Mouse (Mus musculus) MEL (cell line): ENCODE measurements at regions not wholly inside any gene's neighbourhood (a gene's known extent, or its start where the extent isn't known, plus 50 kb on each side); places are given as distances from the start of the nearest gene placed in this dataset.

ENCODE experiments used
- DNase-seq: peaks from one replicate; pipeline ENCODE4 v3.0.0; 2011; ENCODE audit warnings: low read depth, low spot score
- H3K27ac ChIP-seq: 2 replicates; pipeline ENCODE4 v1.5.1; 2012; ENCODE audit warnings: low read depth, mild to moderate bottlenecking, control low read depth, low read length, moderate library complexity; ENCODE audit not compliant: control insufficient read depth
- H3K27me3 ChIP-seq, 2 experiments: fragments of 150-350 bp in 1 of 2; sonication (generic) in 1 of 2; 2 replicates each; pipeline ENCODE4 v1.6.1; 2012; ENCODE audit warnings: low read length in 2 of 2, mild to moderate bottlenecking in 2 of 2, improper control_type of control experiment in 1 of 2, moderate library complexity in 1 of 2; ENCODE audit not compliant: insufficient read depth in 2 of 2, control insufficient read depth in 1 of 2
- H3K36me3 ChIP-seq, 2 experiments: 2 replicates each; pipeline ENCODE4 v1.6.1; 2012 to 2014; ENCODE audit warnings: low read length in 2 of 2, improper control_type of control experiment in 1 of 2, inconsistent platforms in 1 of 2, mild to moderate bottlenecking in 1 of 2; ENCODE audit not compliant: insufficient read depth in 2 of 2, control insufficient read depth in 1 of 2
- H3K4me1 ChIP-seq, 2 experiments: fragments of 150-350 bp in 1 of 2; sonication (generic) in 1 of 2; 2 replicates each; pipeline ENCODE4 v1.6.1; 2012; ENCODE audit warnings: low read length in 2 of 2, improper control_type of control experiment in 1 of 2, mild to moderate bottlenecking in 1 of 2; ENCODE audit not compliant: insufficient read depth in 2 of 2, control insufficient read depth in 1 of 2
- H3K4me3 ChIP-seq, 2 experiments: fragments of 150-350 bp in 1 of 2; sonication (generic) in 1 of 2; 2 replicates each; pipeline ENCODE4 v1.5.1; 2012; ENCODE audit warnings: low read depth in 2 of 2, low read length in 2 of 2, mild to moderate bottlenecking in 2 of 2, moderate library complexity in 2 of 2, control low read depth in 1 of 2, improper control_type of control experiment in 1 of 2; ENCODE audit not compliant: control insufficient read depth in 1 of 2, insufficient read depth in 1 of 2
- H3K79me2 ChIP-seq: 2 replicates; pipeline ENCODE4 v1.6.1; 2012; ENCODE audit warnings: mild to moderate bottlenecking, low read length, moderate library complexity; ENCODE audit not compliant: control insufficient read depth, poor library complexity, insufficient read depth
- H3K9ac ChIP-seq: 2 replicates; pipeline ENCODE4 v1.6.1; 2012; ENCODE audit warnings: low read depth, mild to moderate bottlenecking, control low read depth, low read length, moderate library complexity; ENCODE audit not compliant: control insufficient read depth, poor library complexity, severe bottlenecking
- H3K9me3 ChIP-seq: fragments of 150-350 bp; sonication (generic); replicated peaks from 2 replicates; pipeline ENCODE4 v1.6.1; 2012; ENCODE audit warnings: mild to moderate bottlenecking, low read length, improper control_type of control experiment, moderate library complexity; ENCODE audit not compliant: insufficient read depth
- BHLHE40 ChIP-seq: IDR thresholded peaks from 2 replicates; pipeline ENCODE4 v1.6.1; 2012; ENCODE audit warnings: low read depth, mild to moderate bottlenecking, inconsistent platforms, low read length, improper control_type of control experiment, borderline replicate concordance
- E2F4 ChIP-seq: IDR thresholded peaks from 2 replicates; pipeline ENCODE4 v1.6.1; 2011; ENCODE audit warnings: low read depth, low read length, improper control_type of control experiment, borderline replicate concordance
- ELF1 ChIP-seq: IDR thresholded peaks from 2 replicates; pipeline ENCODE4 v1.6.1; 2014; ENCODE audit warnings: low read depth, mild to moderate bottlenecking, inconsistent platforms, low read length, improper control_type of control experiment, moderate library complexity
- JUND ChIP-seq: IDR thresholded peaks from 2 replicates; pipeline ENCODE4 v1.6.1; 2011; ENCODE audit warnings: low read depth, mild to moderate bottlenecking, improper control_type of control experiment, low read length
- MAFK ChIP-seq: IDR thresholded peaks from 2 replicates; pipeline ENCODE4 v1.6.1; 2011; ENCODE audit warnings: low read depth, mild to moderate bottlenecking, low read length, improper control_type of control experiment, borderline replicate concordance
- MAX ChIP-seq: IDR thresholded peaks from 2 replicates; pipeline ENCODE4 v1.6.1; 2011; ENCODE audit warnings: low read length, improper control_type of control experiment
- MEF2A ChIP-seq: IDR thresholded peaks from 2 replicates; pipeline ENCODE4 v1.6.1; 2014; ENCODE audit warnings: low read depth, mild to moderate bottlenecking, inconsistent platforms, low read length, improper control_type of control experiment; ENCODE audit not compliant: poor library complexity, insufficient replicate concordance, severe bottlenecking; ENCODE audit errors: extremely low read depth
- MYB ChIP-seq: IDR thresholded peaks from 2 replicates; pipeline ENCODE4 v1.6.1; 2011; ENCODE audit warnings: mild to moderate bottlenecking, low read depth, low read length, improper control_type of control experiment
- MYC ChIP-seq: IDR thresholded peaks from 2 replicates; pipeline ENCODE4 v1.6.1; 2011; ENCODE audit warnings: low read depth, mild to moderate bottlenecking, low read length, improper control_type of control experiment, moderate library complexity
- NRF1 ChIP-seq: IDR thresholded peaks from 2 replicates; pipeline ENCODE4 v1.6.1; 2014; ENCODE audit warnings: low read depth, mild to moderate bottlenecking, inconsistent platforms, low read length, improper control_type of control experiment, moderate library complexity; ENCODE audit not compliant: poor library complexity, insufficient read depth, severe bottlenecking
- POLR2AphosphoS2 ChIP-seq: IDR thresholded peaks from 2 replicates; pipeline ENCODE4 v1.6.1; 2011; ENCODE audit warnings: low read length, improper control_type of control experiment
- RAD21 ChIP-seq: IDR thresholded peaks from 2 replicates; pipeline ENCODE4 v1.6.1; 2011; ENCODE audit warnings: mild to moderate bottlenecking, low read depth, low read length, improper control_type of control experiment
- RCOR1 ChIP-seq: IDR thresholded peaks from 2 replicates; pipeline ENCODE4 v1.6.1; 2012; ENCODE audit warnings: low read depth, mild to moderate bottlenecking, inconsistent platforms, low read length, improper control_type of control experiment
- SIN3A ChIP-seq: IDR thresholded peaks from 2 replicates; pipeline ENCODE4 v1.6.1; 2012; ENCODE audit warnings: low read length, improper control_type of control experiment, inconsistent platforms
- TAL1 ChIP-seq: IDR thresholded peaks from 2 replicates; pipeline ENCODE4 v1.6.1; 2012; ENCODE audit warnings: mild to moderate bottlenecking, inconsistent platforms, low read length, moderate library complexity, mixed read lengths
- UBTF ChIP-seq: IDR thresholded peaks from 2 replicates; pipeline ENCODE4 v1.6.1; 2012; ENCODE audit warnings: low read depth, mild to moderate bottlenecking, inconsistent platforms, low read length, improper control_type of control experiment, moderate library complexity, borderline replicate concordance; ENCODE audit not compliant: insufficient read depth
- USF2 ChIP-seq, 2 experiments: IDR thresholded peaks; 2 replicates each; pipeline ENCODE4 v1.6.1; 2011 to 2012; ENCODE audit warnings: improper control_type of control experiment in 2 of 2, low read length in 2 of 2, borderline replicate concordance in 1 of 2, inconsistent platforms in 1 of 2, low read depth in 1 of 2, mild to moderate bottlenecking in 1 of 2; ENCODE audit not compliant: insufficient read depth in 1 of 2
- ZKSCAN1 ChIP-seq: IDR thresholded peaks from 2 replicates; pipeline ENCODE4 v1.6.1; 2012; ENCODE audit warnings: low read depth, mild to moderate bottlenecking, inconsistent platforms, low read length, improper control_type of control experiment, moderate library complexity
- ZNF384 ChIP-seq: IDR thresholded peaks from 2 replicates; pipeline ENCODE4 v1.6.1; 2012; ENCODE audit warnings: low read depth, mild to moderate bottlenecking, inconsistent platforms, low read length, improper control_type of control experiment

DNA sequence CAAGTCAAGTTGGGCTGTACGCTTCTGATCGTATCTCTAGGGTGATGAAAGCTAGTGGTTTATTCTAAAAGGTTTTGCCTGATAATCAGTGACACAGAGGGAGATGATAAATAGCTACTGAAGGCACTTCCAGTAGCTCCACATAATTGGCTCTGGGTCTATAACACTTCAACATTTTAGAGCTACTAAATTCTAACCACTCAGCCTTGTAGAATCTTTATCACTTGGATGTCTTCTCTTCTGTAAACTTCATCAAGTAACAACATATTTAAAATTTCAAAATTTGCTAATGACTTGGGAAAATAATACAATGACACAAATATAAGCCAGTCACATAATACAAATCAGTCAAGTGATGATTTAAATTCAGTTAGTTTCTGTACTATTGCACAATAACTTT, 284.3 kb downstream of the Sec23a start (continued):
- TF ChIP-seq BHLHE40, result no peak

DNA sequence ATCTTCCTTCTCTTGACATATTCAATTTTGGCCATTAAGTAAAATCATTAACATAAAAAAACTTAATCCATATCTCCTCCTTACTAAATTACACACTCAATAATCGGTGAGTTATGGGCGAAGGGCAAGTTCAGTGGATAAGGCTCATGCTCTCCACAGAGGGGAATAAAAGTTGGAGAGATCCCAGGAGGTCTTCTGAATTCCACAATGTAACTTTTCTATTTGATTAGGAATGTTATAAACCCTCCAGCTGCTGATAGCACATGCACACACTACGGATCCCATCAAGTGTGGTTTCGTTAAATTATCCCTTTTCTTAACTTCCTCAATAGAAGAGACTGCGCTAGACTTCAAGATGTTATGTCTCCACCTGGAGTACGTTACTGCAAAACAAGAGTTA, 293.9 kb downstream of the Sec23a start:
- Histone ChIP-seq H3K4me1 (no peaks in the 10 kb centered on the region), H3K79me2 (no peaks in the 10 kb centered on the region), H3K4me3 (no peak overlapping the region), H3K36me3 (no peaks in the 10 kb centered on the region), H3K27ac (no peak overlapping the region), H3K9ac (no peak overlapping the region), H3K27me3 (no peaks in the 10 kb centered on the region), H3K9me3 (no peaks in the 10 kb centered on the region)
- TF ChIP-seq NRF1 (no peak), SIN3A (no peak), MYC (no peak), MAFK (no peak), MAX (no peak), BHLHE40 (no peak), UBTF (no peak)
- DNase-seq, result no peak

DNA sequence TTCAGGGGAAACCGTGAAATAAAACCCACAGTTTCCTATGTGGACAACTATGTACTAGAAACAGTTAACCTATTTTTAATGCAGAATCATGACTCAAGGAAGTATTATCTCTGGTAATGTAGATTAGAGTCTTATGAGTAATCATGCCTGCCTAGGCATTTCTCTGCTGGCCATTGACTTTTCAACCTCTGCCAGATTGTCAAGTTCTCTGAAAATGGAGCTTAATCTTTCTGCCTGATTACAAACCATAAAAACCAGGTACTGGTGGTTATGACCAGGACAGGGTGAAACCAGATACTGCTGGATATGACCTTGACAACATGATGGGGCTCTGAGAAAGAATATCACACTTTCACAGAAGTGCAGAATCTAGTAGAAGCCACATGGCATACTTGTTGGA, 297.6 kb downstream of the Sec23a start:
- H3K27me3 ChIP-seq, result no peaks in the 10 kb centered on the region
- TF ChIP-seq JUND (no peak), MEF2A (no peak), RAD21 (no peak), E2F4 (no peak), USF2 (IDR thresholded peaks at IDR 0.05; ENCODE audit: borderline replicate concordance in 1 of 2, insufficient read depth in 1 of 2, low read depth in 1 of 2, low read length in 2 of 2) (no peak), MYB (no peak), TAL1 (no peak), ZKSCAN1 (no peak), ELF1 (no peak), RCOR1 (no peak), MAX (no peak), ZNF384 (no peak), POLR2AphosphoS2 (no peak)
- H3K9ac ChIP-seq, result no peak overlapping the region

More for the DNA sequence above, 297.6 kb downstream of the Sec23a start:
- Histone ChIP-seq H3K9me3 (no peaks in the 10 kb centered on the region), H3K4me3 (no peak overlapping the region), H3K79me2 (no peaks in the 10 kb centered on the region), H3K27ac (no peak overlapping the region), H3K36me3 (no peaks in the 10 kb centered on the region), H3K4me1 (no peaks in the 10 kb centered on the region)
- no peak for DNase-seq
